Mouse (Mus musculus) embryonic facial prominence, embryonic 14.5 days (tissue): Measurements from ENCODE around the gene Med16. TPM values are rescaled to one million over a fixed set of nuclear protein-coding genes. Genes with fewer than 3 reads are reported as not detected.

Experiments used
- ATAC-seq: fragments of 200-750 bp; cut with Nextera tagmentation; 2 replicates; pipeline ENCODE4 v1.8.0; 2017; ENCODE audit warnings: low read depth, moderate number of reproducible peaks, moderate TSS enrichment
- DNase-seq: peaks from one replicate; pipeline ENCODE4 v3.0.0-alpha.2; 2015; ENCODE audit warnings: low spot score
- H3K27ac ChIP-seq: fragments of 300-500 bp; sonication (generic); replicated peaks from 2 replicates; pipeline ENCODE4 v1.5.1; 2014; ENCODE audit warnings: low read depth, mild to moderate bottlenecking, low read length, moderate library complexity
- H3K27me3 ChIP-seq: fragments of 300-500 bp; sonication (generic); replicated peaks from 2 replicates; pipeline ENCODE4 v1.6.1; 2014; ENCODE audit warnings: low read length; ENCODE audit not compliant: control insufficient read depth, insufficient read depth
- H3K36me3 ChIP-seq: fragments of 300-500 bp; sonication (generic); 2 replicates; pipeline ENCODE4 v1.6.1; 2014; ENCODE audit warnings: low read length, mixed read lengths; ENCODE audit not compliant: control insufficient read depth, insufficient read depth
- H3K4me1 ChIP-seq: fragments of 300-500 bp; sonication (generic); 2 replicates; pipeline ENCODE4 v1.6.1; 2014; ENCODE audit warnings: antibody characterized with exemption, low read length; ENCODE audit not compliant: control insufficient read depth, insufficient read depth
- H3K4me2 ChIP-seq: fragments of 300-500 bp; sonication (generic); 2 replicates; pipeline ENCODE4 v1.6.1; 2014; ENCODE audit warnings: low read depth, mild to moderate bottlenecking, low read length, moderate library complexity, mixed read lengths
- H3K4me3 ChIP-seq: fragments of 300-500 bp; sonication (generic); 2 replicates; pipeline ENCODE4 v1.5.1; 2014; ENCODE audit warnings: low read depth, mild to moderate bottlenecking, low read length
- H3K9ac ChIP-seq: fragments of 300-500 bp; sonication (generic); 2 replicates; pipeline ENCODE4 v1.6.1; 2014; ENCODE audit warnings: low read depth, mild to moderate bottlenecking, low read length, moderate library complexity, mixed read lengths
- H3K9me3 ChIP-seq: fragments of 300-500 bp; sonication (generic); 2 replicates; pipeline ENCODE4 v1.6.1; 2016; ENCODE audit warnings: low read length; ENCODE audit not compliant: control insufficient read depth
- WGBS: fragments of 180-500 bp; shearing (Covaris S2); extraction: QIAGEN DNeasy Blood & Tissue Kit; methylation state at CpG from one replicate; pipeline ENCODE4 v1.1.7; 2014; 5-methylcytosine and 5-hydroxymethylcytosine counted together
- polyA plus RNA-seq: library from polyadenylated mRNA; unstranded; fragments of >200 nt; fragmentation: Nextera tagmentation; extraction: Ambion mirVana; gene quantifications from 2 replicates; pipeline ENCODE4 v1.2.1, GENCODE M21; 2014

Gene Med16
- polyA plus RNA-seq, 1 experiment from 2014 or later: 33.7 TPM

DNA sequence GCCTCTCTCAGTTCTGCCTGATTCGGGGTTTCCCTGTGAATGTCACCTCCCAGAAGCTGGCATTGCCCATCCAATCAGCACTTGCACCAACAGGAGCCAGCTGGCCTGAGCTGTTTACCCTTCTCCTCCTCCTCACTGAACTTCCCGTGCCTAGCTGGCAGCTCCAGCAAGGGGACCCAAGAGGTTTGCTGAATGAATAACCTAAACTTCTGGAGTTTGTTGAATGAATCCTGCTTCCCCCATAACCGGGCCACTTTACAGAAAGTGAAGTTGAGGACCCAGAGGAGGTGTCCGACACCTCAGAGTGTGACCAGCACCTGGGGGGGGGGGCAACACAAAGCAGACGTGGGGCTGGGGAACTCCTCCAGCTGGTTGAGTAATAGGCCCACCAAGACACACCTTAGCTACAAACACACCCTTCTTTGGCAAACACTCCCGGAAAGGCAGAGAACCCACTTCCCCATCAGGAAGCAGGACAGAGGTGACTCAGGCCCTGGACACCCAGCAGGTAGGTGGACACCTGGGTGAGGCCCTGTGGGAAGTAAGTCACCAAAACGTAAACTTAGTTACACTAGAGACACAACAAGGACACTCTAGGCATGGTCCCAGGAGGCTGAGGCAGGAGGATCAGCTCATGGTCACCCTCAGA, 6.3 kb upstream of the Med16 start:
- 67% methylated on average over 6 of the region's 7 CpGs for WGBS
- Histone ChIP-seq H3K4me1 (peaks cover 8% of the 10 kb centered on the region), H3K27ac (no peak overlapping the region), H3K4me3 (no peak overlapping the region), H3K9me3 (no peaks in the 10 kb centered on the region), H3K27me3 (peaks cover 28% of the 10 kb centered on the region), H3K9ac (0 out of 2 replicates have a peak overlapping the region, but pooled peaks have one; percentile 20), H3K36me3 (peaks cover 26% of the 10 kb centered on the region), H3K4me2 (peak overlapping the region; percentile 97; the same call in 1 of the 2 replicates)
- DNase-seq: no peak
- no peak for ATAC-seq

- 77% methylated on average over 8 of the region's 11 CpGs for WGBS
- H3K4me3 ChIP-seq: no peak overlapping the region
- peaks cover 8% of the 10 kb centered on the region for H3K4me1 ChIP-seq
- peaks cover 26% of the 10 kb centered on the region for H3K36me3 ChIP-seq
- DNase-seq (no peak), ATAC-seq (no peak)
- H3K27me3 ChIP-seq: peaks cover 20% of the 10 kb centered on the region
- H3K9ac ChIP-seq: peak overlapping the region; percentile 22; the same call in 1 of the 2 replicates
- no peak overlapping the region for H3K27ac ChIP-seq
- H3K4me2 ChIP-seq: no peak overlapping the region
- H3K9me3 ChIP-seq: no peaks in the 10 kb centered on the region
These were observed 5.6 kb upstream of the Med16 start for GRCm38 (mm10) chr10:79914131-79914947.

DNA sequence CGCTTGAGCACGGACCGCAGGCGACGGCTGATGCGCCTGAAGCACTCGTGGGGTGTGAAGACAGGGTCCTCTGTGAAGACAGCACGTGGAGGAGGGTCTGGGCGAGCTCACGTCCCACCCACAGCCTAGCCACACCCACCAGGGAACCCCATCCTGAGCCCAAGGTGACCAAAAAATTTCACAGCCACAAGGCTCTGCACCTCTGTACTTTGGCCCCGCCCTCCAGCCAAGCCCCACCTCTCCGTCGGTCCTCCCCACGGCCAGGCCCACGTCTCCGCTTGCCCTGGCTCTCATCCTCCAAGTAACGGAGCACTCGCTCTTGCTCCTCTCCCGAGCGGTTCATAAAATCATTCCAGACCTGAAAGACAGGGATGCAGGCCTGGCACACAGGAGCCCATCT, 3.7 kb upstream of the Med16 start:
- Histone ChIP-seq H3K9me3 (no peaks in the 10 kb centered on the region), H3K4me3 (no peak overlapping the region), H3K9ac (no peak overlapping the region), H3K27me3 (peaks cover 1% of the 10 kb centered on the region), H3K4me1 (peaks cover 8% of the 10 kb centered on the region), H3K27ac (no peak overlapping the region), H3K36me3 (peaks cover 26% of the 10 kb centered on the region), H3K4me2 (no peak overlapping the region)
- WGBS: 60% methylated on average over 20 of the region's 20 CpGs
- ATAC-seq: no peak
- DNase-seq: no peak

- H3K27me3 ChIP-seq: no peaks in the 10 kb centered on the region
- peaks cover 39% of the 10 kb centered on the region for H3K36me3 ChIP-seq
- no peak within 1 kb of the TSS for H3K4me2 ChIP-seq
- no peak within 1 kb of the TSS for H3K9ac ChIP-seq
- no peaks in the 10 kb centered on the region for H3K9me3 ChIP-seq
- no peak within 1 kb of the TSS for H3K4me3 ChIP-seq
- peak within 1 kb of the TSS; percentile 98; the same call in 1 of the 2 replicates for H3K27ac ChIP-seq
- H3K4me1 ChIP-seq: peaks cover 1% of the 10 kb centered on the region
- DNase-seq: no peak
- ATAC-seq: no peak
- 92% methylated on average over 4 of the region's 4 CpGs for WGBS
These were observed 1.8 kb upstream of the Med16 start, which contains the start of gene Gm26602 for GRCm38 (mm10) chr10:79910556-79910955. TSS of gene Gm26602 (plus strand) at chr10:79910856.

DNA sequence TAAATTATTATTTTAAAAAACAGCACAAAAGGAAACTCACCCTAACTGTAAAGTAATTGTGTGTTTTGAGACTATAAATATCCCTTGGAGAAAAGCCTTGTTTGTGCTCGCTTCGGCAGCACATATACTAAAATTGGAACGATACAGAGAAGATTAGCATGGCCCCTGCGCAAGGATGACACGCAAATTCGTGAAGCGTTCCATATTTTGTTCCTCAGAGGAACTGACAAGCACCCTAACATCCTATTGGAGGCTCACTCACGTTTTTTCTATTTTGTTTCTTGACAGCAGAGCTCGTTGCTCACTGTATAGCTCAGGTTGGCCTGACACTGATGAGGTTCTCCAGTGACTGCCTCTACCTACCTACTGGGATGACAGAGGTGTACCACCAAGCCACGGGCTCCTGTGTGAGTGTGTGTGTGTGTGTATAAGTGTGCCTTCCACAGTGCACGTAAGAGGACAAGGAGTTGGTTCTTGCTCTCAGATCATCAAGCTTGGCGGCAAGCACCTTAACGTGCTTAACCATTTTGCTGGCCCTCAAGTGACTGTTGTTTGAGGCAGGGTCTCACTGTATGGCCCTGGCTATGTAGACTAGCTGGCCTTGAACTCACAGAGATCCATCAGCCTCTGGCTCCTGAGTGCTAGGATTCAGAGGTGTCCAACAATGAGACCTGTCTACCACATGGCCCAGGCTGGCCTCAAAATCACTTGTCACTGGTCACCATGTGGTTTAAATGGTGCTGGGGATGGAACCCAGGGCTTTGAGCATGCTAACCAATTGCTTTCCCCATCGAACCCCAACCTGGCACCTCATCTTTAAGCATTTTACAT, 584 bp upstream of the Med16 start:
- 24% methylated on average over 14 of the region's 14 CpGs for WGBS
- peak; percentile 69 for ATAC-seq

DNA sequence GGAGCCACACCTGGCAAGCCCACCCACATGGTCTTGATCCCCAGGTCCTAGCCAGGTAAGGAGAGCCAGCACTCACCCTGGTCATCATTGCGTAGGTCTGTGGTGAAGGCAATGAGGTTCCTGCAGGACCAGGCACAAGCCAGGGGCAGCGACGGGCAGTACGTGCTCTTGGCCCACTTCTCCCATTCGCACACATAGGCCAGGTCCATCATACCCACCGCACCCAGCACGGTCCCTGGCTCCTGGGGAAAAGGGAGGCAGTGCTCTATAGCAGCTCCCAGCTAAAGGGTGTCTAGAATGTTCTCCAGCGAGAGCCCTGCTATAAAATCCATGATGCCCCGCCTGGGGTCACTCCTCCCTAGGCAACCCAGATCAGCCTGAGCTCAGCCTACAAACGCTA, 1.3 kb downstream of the Med16 start:
- H3K4me3 ChIP-seq: no peak overlapping the region; the same call in 1 of the 2 replicates
- H3K4me2 ChIP-seq: no peak overlapping the region

More for the DNA sequence above, 584 bp upstream of the Med16 start:
- Histone ChIP-seq H3K4me3 (peak overlapping the region; percentile 78), H3K9ac (peak overlapping the region; percentile 97), H3K9me3 (no peaks in the 10 kb centered on the region), H3K4me1 (no peaks in the 10 kb centered on the region), H3K27me3 (no peaks in the 10 kb centered on the region), H3K4me2 (peak overlapping the region; percentile 50), H3K27ac (peak overlapping the region; percentile 98), H3K36me3 (peaks cover 51% of the 10 kb centered on the region)
- DNase-seq: peak; percentile 63

GRCm38 (mm10) chr10:79906712-79907111, 2.0 kb downstream of the Med16 start:
- H3K27me3 ChIP-seq: no peaks in the 10 kb centered on the region
- no peak overlapping the region for H3K9ac ChIP-seq
- no peak for ATAC-seq

More for the DNA sequence above, 1.3 kb downstream of the Med16 start:
- no peaks in the 10 kb centered on the region for H3K9me3 ChIP-seq
- H3K9ac ChIP-seq: no peak overlapping the region
- H3K36me3 ChIP-seq: peaks cover 58% of the 10 kb centered on the region
- DNase-seq (no peak), ATAC-seq (no peak)
- no peak overlapping the region for H3K27ac ChIP-seq
- WGBS: 93% methylated on average over 9 of the region's 10 CpGs
- H3K27me3 ChIP-seq: no peaks in the 10 kb centered on the region
- no peaks in the 10 kb centered on the region for H3K4me1 ChIP-seq

DNA sequence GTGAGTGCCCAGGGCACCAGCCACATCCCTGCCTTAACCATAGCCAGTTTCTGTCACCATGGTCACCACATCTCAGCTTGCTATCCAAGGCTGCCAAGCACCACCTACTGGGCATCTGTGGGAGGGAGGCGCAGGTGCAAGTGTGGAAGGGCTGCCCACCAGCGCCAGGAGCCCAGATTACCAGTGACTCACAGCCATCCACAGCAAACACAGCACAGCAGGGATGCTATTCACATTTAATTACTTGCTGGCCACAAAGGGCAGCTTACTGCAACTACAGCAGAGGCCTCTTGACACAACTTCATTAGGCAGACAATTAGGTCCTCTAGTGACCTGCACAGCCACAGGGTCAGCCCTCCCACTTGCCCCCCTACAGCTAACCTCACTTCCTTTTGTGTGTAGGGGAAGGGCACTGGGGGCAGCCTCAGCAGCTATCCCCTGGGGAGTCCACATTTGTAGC, 7.7 kb downstream of the Med16 start:
- 35% methylated on average over 2 of the region's 2 CpGs for WGBS
- no peak overlapping the region for H3K4me2 ChIP-seq
- no peak overlapping the region for H3K4me3 ChIP-seq
- H3K9ac ChIP-seq: no peak overlapping the region
- DNase-seq (peak; percentile 62), ATAC-seq (peak; percentile 63)
- no peaks in the 10 kb centered on the region for H3K4me1 ChIP-seq
- H3K36me3 ChIP-seq: peaks cover 73% of the 10 kb centered on the region
- H3K27me3 ChIP-seq: no peaks in the 10 kb centered on the region
- no peaks in the 10 kb centered on the region for H3K9me3 ChIP-seq
- H3K27ac ChIP-seq: no peak overlapping the region

More at GRCm38 (mm10) chr10:79906712-79907111, 2.0 kb downstream of the Med16 start:
- no peak for DNase-seq
- WGBS: 92% methylated on average over 9 of the region's 9 CpGs
- Histone ChIP-seq H3K9me3 (no peaks in the 10 kb centered on the region), H3K27ac (no peak overlapping the region), H3K4me1 (no peaks in the 10 kb centered on the region), H3K36me3 (peaks cover 58% of the 10 kb centered on the region), H3K4me2 (no peak overlapping the region), H3K4me3 (no peak overlapping the region)
